Mouse (Mus musculus): Measurements from ENCODE around the gene Jak2. TPM values are rescaled to one million over a fixed set of nuclear protein-coding genes. Genes with fewer than 3 reads are reported as not detected.

Gene Jak2
- 17.6 and 18.2 TPM in 2 replicates for polyA plus RNA-seq (2015; fragmentation: Nextera tagmentation; extraction: Ambion mirVana)

DNA sequence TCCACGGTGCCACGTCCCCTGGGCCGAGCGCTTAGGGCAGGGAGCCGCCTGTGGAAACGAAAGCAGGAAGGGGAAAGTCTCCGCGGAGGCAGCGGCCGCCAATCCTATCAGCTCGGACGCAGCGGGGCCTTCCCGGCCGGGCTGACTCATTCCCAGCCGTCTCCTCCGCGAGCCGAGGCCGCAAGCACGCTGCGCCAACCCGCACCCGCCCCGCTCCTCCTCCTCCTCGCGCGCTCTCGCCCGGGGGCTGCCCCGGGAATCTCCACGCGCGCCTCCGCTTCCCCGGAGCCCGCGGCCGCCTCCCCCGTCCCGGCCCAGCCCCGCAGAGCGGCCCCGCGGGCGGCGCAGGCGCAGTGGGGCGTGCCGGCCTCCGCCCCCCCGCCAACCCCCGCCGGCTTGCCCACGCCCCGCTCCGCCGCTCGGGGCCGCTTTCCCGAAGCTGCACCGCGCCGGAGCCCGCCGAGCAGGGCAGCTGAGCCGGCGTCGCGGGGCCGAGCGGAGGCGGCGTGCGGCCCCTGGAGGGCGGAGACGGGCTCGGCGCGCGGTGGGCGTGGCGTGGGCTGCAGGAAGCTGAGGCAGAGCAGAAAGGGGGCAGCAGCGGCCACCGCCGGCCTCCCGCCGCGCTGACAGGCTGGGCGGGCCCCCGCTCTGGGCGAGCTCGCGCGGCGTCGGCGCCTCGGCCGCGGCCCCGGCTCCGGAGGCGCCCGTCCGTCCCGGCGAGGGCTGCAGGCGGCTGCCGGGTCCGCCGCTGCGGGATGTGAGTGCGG lies at the start of gene Jak2:
Gene Jak2, plus strand, starts transcription at position 638 of the 767 bp plus-strand sequence.
- H3K4me1 ChIP-seq = peaks cover 54% of the 10 kb centered on the region
- WGBS = under 1% methylated on average over 104 of the region's 114 CpGs
- no peaks in the 10 kb centered on the region for H3K36me3 ChIP-seq (replicated peaks)
- H3K9ac ChIP-seq = peak within 1 kb of the TSS; percentile 99
- ATAC-seq (replicated peaks) = peak; percentile 94
- no peaks in the 10 kb centered on the region for H3K9me3 ChIP-seq
- peak within 1 kb of the TSS; percentile 99 for H3K27ac ChIP-seq
- H3K27me3 ChIP-seq (replicated peaks) = no peaks in the 10 kb centered on the region
- peak within 1 kb of the TSS; percentile 99 for H3K4me3 ChIP-seq
- peak within 1 kb of the TSS; percentile 77 for H3K4me2 ChIP-seq

DNA sequence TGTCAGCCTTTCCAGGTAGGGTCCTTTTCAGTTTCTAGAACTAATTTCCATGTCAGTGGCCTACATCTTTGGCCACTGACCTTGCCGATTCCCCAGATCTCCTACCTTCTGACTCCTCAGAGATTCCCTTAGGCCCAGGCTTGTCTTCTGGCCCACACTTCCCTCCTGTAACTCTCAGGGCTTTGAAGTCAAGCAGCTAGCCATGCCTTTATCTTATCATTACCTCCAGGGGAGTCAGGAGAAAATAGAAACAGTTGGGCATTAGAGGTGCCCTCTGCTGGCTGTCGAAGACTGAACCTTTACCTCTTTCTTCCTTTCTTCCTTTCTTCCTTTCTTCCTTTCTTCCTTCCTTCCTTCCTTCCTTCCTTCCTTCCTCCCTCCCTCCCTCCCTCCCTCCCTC lies 48.3 kb upstream of the Jak2 start:
- no peaks in the 10 kb centered on the region for H3K4me1 ChIP-seq
- ATAC-seq (replicated peaks) = no peak
- no peak overlapping the region for H3K9ac ChIP-seq
- no peak overlapping the region for H3K4me3 ChIP-seq
- no peaks in the 10 kb centered on the region for H3K9me3 ChIP-seq
- no peaks in the 10 kb centered on the region for H3K36me3 ChIP-seq (replicated peaks)
- WGBS = 71% methylated on average over 2 of the region's 2 CpGs
- no peaks in the 10 kb centered on the region for H3K27me3 ChIP-seq (replicated peaks)
- H3K4me2 ChIP-seq = no peak overlapping the region
- H3K27ac ChIP-seq = no peak overlapping the region

DNA sequence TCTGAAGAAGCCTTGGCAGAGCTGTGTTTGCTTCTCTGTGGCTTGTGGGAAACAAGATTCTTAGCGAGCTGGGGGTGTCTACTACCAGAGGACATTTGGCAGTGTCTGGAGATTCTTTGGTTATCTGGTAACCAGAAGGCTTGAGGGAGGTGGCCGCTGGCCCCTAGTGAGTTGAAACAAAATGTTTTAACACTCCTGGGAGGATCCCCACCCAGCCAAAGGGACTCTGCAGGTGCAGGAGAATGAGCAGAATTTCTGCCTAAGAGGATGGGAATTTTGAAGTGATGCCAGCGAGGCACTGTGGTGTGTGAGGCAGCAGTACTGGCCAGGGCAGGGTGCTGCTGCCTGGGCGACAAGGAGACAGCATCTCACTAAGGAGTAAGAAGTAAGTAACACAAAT lies 47.0 kb upstream of the Jak2 start:
- H3K27ac ChIP-seq = no peak overlapping the region
- H3K4me3 ChIP-seq = no peak overlapping the region
- 81% methylated on average over 4 of the region's 4 CpGs for WGBS
- H3K27me3 ChIP-seq (replicated peaks) = no peaks in the 10 kb centered on the region
- no peaks in the 10 kb centered on the region for H3K36me3 ChIP-seq (replicated peaks)
- no peak overlapping the region for H3K4me2 ChIP-seq
- H3K9ac ChIP-seq = no peak overlapping the region
- no peak for ATAC-seq (replicated peaks)
- no peaks in the 10 kb centered on the region for H3K4me1 ChIP-seq
- H3K9me3 ChIP-seq = no peaks in the 10 kb centered on the region

DNA sequence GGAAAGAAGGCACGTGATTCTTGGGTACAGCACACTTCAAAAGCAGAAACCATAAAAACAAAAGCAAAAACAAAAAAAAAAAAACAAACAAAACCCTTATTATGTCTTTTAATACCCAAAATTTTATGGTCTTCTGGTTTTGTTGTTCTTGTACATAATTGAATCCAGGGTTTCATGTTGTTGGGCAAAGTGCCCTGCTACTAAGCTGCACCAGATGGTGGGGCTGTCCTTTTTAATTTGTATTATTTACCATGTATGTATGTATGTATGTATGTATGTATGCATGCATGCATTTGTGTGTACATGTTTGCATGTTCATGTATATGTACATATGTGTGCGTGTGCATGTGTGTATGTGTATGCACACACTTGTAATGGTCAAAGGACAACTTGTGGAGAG lies 46.4 kb upstream of the Jak2 start:
- ATAC-seq (replicated peaks) = no peak
- no peaks in the 10 kb centered on the region for H3K36me3 ChIP-seq (replicated peaks)
- WGBS = 76% methylated on average over 2 of the region's 2 CpGs
- H3K4me1 ChIP-seq = no peaks in the 10 kb centered on the region
- no peak overlapping the region for H3K4me3 ChIP-seq
- no peaks in the 10 kb centered on the region for H3K9me3 ChIP-seq
- no peak overlapping the region for H3K27ac ChIP-seq
- H3K4me2 ChIP-seq = no peak overlapping the region
- H3K27me3 ChIP-seq (replicated peaks) = no peaks in the 10 kb centered on the region
- H3K9ac ChIP-seq = no peak overlapping the region

DNA sequence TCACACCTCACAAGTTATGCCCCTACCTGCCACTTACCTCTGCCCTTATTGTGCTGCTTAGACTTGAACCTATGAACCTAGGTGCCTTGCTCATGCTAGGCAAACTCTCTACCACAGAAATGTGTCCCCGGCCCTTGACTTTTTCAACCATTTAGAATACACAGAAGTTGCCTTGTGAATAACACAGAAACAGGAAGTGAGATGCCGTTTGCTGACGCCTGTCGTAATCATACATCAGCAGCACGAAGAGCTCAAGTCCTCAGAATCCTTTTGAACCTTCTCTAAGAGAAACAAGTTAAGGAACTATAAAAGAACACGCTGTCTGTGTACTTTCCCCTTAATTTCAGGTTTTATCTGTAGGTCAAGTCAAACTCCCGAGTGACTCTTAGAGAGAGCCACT lies 41.7 kb upstream of the Jak2 start:
- H3K9ac ChIP-seq = no peak overlapping the region
- H3K9me3 ChIP-seq = no peaks in the 10 kb centered on the region
- H3K27me3 ChIP-seq (replicated peaks) = no peaks in the 10 kb centered on the region
- no peak overlapping the region for H3K27ac ChIP-seq
- no peaks in the 10 kb centered on the region for H3K4me1 ChIP-seq
- WGBS = 96% methylated on average over 7 of the region's 7 CpGs
- ATAC-seq (replicated peaks) = no peak
- H3K36me3 ChIP-seq (replicated peaks) = no peaks in the 10 kb centered on the region
- H3K4me3 ChIP-seq = no peak overlapping the region
- H3K4me2 ChIP-seq = no peak overlapping the region

DNA sequence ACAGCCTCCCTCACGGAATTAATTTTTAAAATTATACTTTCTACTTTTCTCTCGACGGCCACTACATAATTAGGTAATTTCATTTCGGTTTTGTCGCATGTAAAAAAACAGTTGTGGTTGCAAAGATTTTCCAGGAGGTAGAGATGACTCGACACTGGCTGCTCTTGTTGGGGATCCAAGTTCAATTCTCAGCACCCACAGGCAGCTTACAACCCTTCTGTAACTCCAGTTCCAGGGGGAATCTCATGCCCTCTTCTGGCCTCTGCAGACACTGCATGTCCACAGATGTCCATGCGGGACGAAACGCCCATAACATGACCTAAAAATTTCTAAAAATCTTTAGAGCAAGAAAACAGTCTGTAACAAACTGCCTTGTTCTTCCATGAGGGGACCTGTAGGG lies 41.3 kb upstream of the Jak2 start:
- Histone ChIP-seq H3K9ac (no peak overlapping the region), H3K4me2 (no peak overlapping the region), H3K4me1 (no peaks in the 10 kb centered on the region), H3K4me3 (no peak overlapping the region), H3K36me3 (replicated peaks) (no peaks in the 10 kb centered on the region), H3K9me3 (no peaks in the 10 kb centered on the region), H3K27ac (no peak overlapping the region), H3K27me3 (replicated peaks) (no peaks in the 10 kb centered on the region)
- 96% methylated on average over 9 of the region's 9 CpGs for WGBS
- no peak for ATAC-seq (replicated peaks)

- 44% methylated on average over 8 of the region's 8 CpGs for WGBS
- ATAC-seq (replicated peaks) = no peak
- Histone ChIP-seq H3K4me3 (no peak overlapping the region), H3K9ac (no peak overlapping the region), H3K36me3 (replicated peaks) (no peaks in the 10 kb centered on the region), H3K27me3 (replicated peaks) (no peaks in the 10 kb centered on the region), H3K27ac (no peak overlapping the region), H3K4me1 (no peaks in the 10 kb centered on the region), H3K4me2 (no peak overlapping the region), H3K9me3 (no peaks in the 10 kb centered on the region)
Measured at GRCm38 (mm10) chr19:29215811-29216509, 35.7 kb upstream of the Jak2 start.

DNA sequence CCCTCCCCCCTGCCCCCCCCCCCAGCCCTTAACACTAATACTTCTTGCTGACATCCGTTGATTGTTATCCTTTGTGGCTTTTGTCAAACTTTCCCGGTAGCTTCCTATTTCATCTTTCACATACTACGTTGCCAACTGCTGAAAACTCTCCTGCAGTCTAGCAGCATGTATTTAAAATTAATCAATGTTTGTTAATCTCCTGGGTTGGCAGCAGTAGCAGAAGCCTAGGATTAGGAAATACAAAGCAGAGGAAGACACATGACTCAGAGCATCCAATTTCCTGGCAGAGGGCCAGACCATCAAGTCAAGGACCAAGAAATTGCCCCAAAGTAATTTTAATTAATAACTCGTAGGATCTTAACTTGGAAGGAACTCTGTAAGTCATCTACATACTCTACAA lies 29.8 kb upstream of the Jak2 start:
- Histone ChIP-seq H3K4me1 (no peaks in the 10 kb centered on the region), H3K4me2 (no peak overlapping the region), H3K4me3 (no peak overlapping the region), H3K36me3 (replicated peaks) (no peaks in the 10 kb centered on the region), H3K27ac (no peak overlapping the region), H3K27me3 (replicated peaks) (no peaks in the 10 kb centered on the region), H3K9ac (no peak overlapping the region), H3K9me3 (no peaks in the 10 kb centered on the region)
- ATAC-seq (replicated peaks) = no peak
- WGBS = 46% methylated on average over 4 of the region's 4 CpGs

- Histone ChIP-seq H3K36me3 (replicated peaks) (no peaks in the 10 kb centered on the region), H3K9me3 (no peaks in the 10 kb centered on the region), H3K27me3 (replicated peaks) (no peaks in the 10 kb centered on the region), H3K4me2 (no peak overlapping the region), H3K9ac (no peak overlapping the region), H3K4me1 (no peaks in the 10 kb centered on the region), H3K4me3 (no peak overlapping the region), H3K27ac (no peak overlapping the region)
- no peak for ATAC-seq (replicated peaks)
Measured at GRCm38 (mm10) chr19:29224968-29225367, 26.7 kb upstream of the Jak2 start.

DNA sequence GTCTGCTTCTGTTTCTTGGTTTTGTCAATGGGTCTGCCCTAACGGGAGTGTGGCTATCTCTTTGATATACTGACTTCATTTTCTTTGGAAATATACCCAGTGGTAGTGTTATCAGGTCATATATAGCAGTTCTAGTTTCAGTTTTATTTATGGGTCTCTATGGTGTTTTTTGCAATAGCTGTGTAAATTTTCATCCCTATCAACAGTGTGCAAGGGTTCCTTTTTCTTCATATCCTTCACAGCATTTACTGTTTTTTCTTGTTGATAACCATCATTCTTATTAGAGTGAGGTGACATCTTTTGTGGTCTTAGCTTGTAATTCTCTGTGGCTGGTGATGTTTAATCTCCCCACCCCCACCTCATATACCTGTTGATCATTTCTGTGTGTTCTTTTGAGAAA lies 24.6 kb upstream of the Jak2 start:
- Histone ChIP-seq H3K9me3 (no peaks in the 10 kb centered on the region), H3K4me3 (no peak overlapping the region), H3K27me3 (replicated peaks) (no peaks in the 10 kb centered on the region), H3K36me3 (replicated peaks) (no peaks in the 10 kb centered on the region), H3K27ac (no peak overlapping the region), H3K4me1 (no peaks in the 10 kb centered on the region), H3K9ac (no peak overlapping the region), H3K4me2 (no peak overlapping the region)
- 69% methylated on average over 1 of the region's 1 CpGs for WGBS
- no peak for ATAC-seq (replicated peaks)

- no peak overlapping the region for H3K9ac ChIP-seq
- no peaks in the 10 kb centered on the region for H3K36me3 ChIP-seq (replicated peaks)
- 71% methylated on average over 9 of the region's 9 CpGs for WGBS
- no peak overlapping the region for H3K4me3 ChIP-seq
- H3K27me3 ChIP-seq (replicated peaks) = no peaks in the 10 kb centered on the region
- no peak overlapping the region for H3K27ac ChIP-seq
- H3K4me1 ChIP-seq = no peaks in the 10 kb centered on the region
- H3K4me2 ChIP-seq = no peak overlapping the region
- ATAC-seq (replicated peaks) = no peak
- no peaks in the 10 kb centered on the region for H3K9me3 ChIP-seq
Measured at GRCm38 (mm10) chr19:29227941-29228590, 23.6 kb upstream of the Jak2 start.

GRCm38 (mm10) chr19:29228989-29229388 lies 22.6 kb upstream of the Jak2 start:
- Histone ChIP-seq H3K4me1 (no peaks in the 10 kb centered on the region), H3K36me3 (replicated peaks) (no peaks in the 10 kb centered on the region), H3K4me3 (no peak overlapping the region), H3K27ac (no peak overlapping the region), H3K27me3 (replicated peaks) (no peaks in the 10 kb centered on the region), H3K9me3 (no peaks in the 10 kb centered on the region), H3K4me2 (no peak overlapping the region), H3K9ac (no peak overlapping the region)
- no peak for ATAC-seq (replicated peaks)
- 84% methylated on average over 2 of the region's 2 CpGs for WGBS
